Mouse (Mus musculus) liver, embryonic 14.5 days (tissue): ENCODE measurements around the gene Tfcp2l1. TPM values are rescaled to one million over a fixed set of nuclear protein-coding genes. Genes with fewer than 3 reads are reported as not detected.

Source experiments
- ATAC-seq: fragments of 200-750 bp; cut with Nextera tagmentation; 2 replicates; pipeline ENCODE4 v1.8.0; 2017; ENCODE audit warnings: moderate number of reproducible peaks, mild to moderate bottlenecking, moderate library complexity; ENCODE audit not compliant: insufficient read depth
- DNase-seq, 3 experiments: peaks; one replicate each; pipeline ENCODE4 v3.0.0-alpha.2; 2012 to 2013; ENCODE audit warnings: low read depth in 3 of 3, low spot score in 3 of 3
- H3K27ac ChIP-seq: fragments of 300-500 bp; sonication (generic); 2 replicates; pipeline ENCODE4 v1.5.1; 2014; ENCODE audit warnings: moderate library complexity, mild to moderate bottlenecking, control low read depth, inconsistent platforms
- H3K27me3 ChIP-seq: fragments of 300-500 bp; sonication (generic); 2 replicates; pipeline ENCODE4 v1.6.1; 2014; ENCODE audit warnings: mild to moderate bottlenecking, low read length, moderate library complexity; ENCODE audit not compliant: control insufficient read depth, insufficient read depth
- H3K36me3 ChIP-seq: fragments of 300-500 bp; sonication (generic); replicated peaks from 2 replicates; pipeline ENCODE4 v1.6.1; 2014; ENCODE audit warnings: low read depth; ENCODE audit not compliant: control insufficient read depth, insufficient read depth
- H3K4me1 ChIP-seq, 2 experiments: fragments of 200-500 bp in 1 of 2; fragments of 300-500 bp in 1 of 2; sonication (generic) in 1 of 2; replicated peaks; 2 replicates each; pipeline ENCODE4 v1.6.1; 2012 to 2014; ENCODE audit warnings: antibody characterized with exemption in 1 of 2, inconsistent platforms in 1 of 2, low read length in 1 of 2; ENCODE audit not compliant: control insufficient read depth in 2 of 2, insufficient read depth in 2 of 2
- H3K4me2 ChIP-seq: fragments of 300-500 bp; sonication (generic); 2 replicates; pipeline ENCODE4 v1.6.1; 2014; ENCODE audit warnings: low read depth, mild to moderate bottlenecking, control low read depth, moderate library complexity
- H3K4me3 ChIP-seq, 2 experiments: fragments of 200-500 bp in 1 of 2; fragments of 300-500 bp in 1 of 2; sonication (generic) in 1 of 2; 2 replicates each; pipeline ENCODE4 v1.5.1; 2012 to 2014; ENCODE audit warnings: low read depth in 2 of 2, low read length in 2 of 2, mild to moderate bottlenecking in 2 of 2, control low read depth in 1 of 2, inconsistent platforms in 1 of 2, moderate library complexity in 1 of 2; ENCODE audit not compliant: insufficient read depth in 1 of 2
- H3K9ac ChIP-seq: fragments of 300-500 bp; sonication (generic); replicated peaks from 2 replicates; pipeline ENCODE4 v1.6.1; 2014; ENCODE audit warnings: mild to moderate bottlenecking, control low read depth, moderate library complexity
- H3K9me3 ChIP-seq: fragments of 300-500 bp; sonication (generic); 2 replicates; pipeline ENCODE4 v1.6.1; 2016; ENCODE audit warnings: low read length, mixed read lengths; ENCODE audit not compliant: control insufficient read depth
- CTCF ChIP-seq: IDR thresholded peaks from 2 replicates; pipeline ENCODE4 v1.5.1; 2016; ENCODE audit warnings: antibody characterized with exemption, low read depth, control low read depth
- EP300 ChIP-seq: IDR thresholded peaks from 2 replicates; pipeline ENCODE4 v1.6.1; 2016; ENCODE audit warnings: antibody characterized with exemption, low read depth
- WGBS: fragments of 180-500 bp; shearing (Covaris S2); extraction: QIAGEN DNeasy Blood & Tissue Kit; methylation state at CpG from one replicate; pipeline ENCODE4 v1.1.7; 2014; ENCODE audit not compliant: insufficient replicate concordance; 5-methylcytosine and 5-hydroxymethylcytosine counted together
- polyA plus RNA-seq, 2 experiments: library from polyadenylated mRNA; depleted of rRNA in 1 of 2; stranded (reverse) in 1 of 2; unstranded in 1 of 2; fragments of >200 nt; fragmentation: Nextera tagmentation in 1 of 2; extraction: Ambion mirVana in 1 of 2; gene quantifications; 2 replicates each; pipeline versions ENCODE4 v1.2.1 to v1.2.3; 2012 to 2014

The Tfcp2l1 gene
- polyA plus RNA-seq, 2 experiments, result 0.94 to 1.2 TPM

- WGBS, result 61% methylated on average over 10 of the region's 10 CpGs
- no peak for ATAC-seq
- H3K4me2 ChIP-seq, result no peak overlapping the region
Observed at GRCm38 (mm10) chr1:118687726-118688125, 60.0 kb downstream of the Tfcp2l1 start.

GRCm38 (mm10) chr1:118689830-118690229 lies 62.1 kb downstream of the Tfcp2l1 start:
- Histone ChIP-seq H3K4me2 (no peak overlapping the region), H3K36me3 (no peaks in the 10 kb centered on the region), H3K9ac (no peak overlapping the region), H3K27ac (no peak overlapping the region), H3K9me3 (no peaks in the 10 kb centered on the region), H3K4me3 (no peak overlapping the region), H3K4me1 (no peaks in the 10 kb centered on the region), H3K27me3 (no peaks in the 10 kb centered on the region)
- no peak for DNase-seq
- no peak for ATAC-seq
- WGBS, result 43% methylated on average over 5 of the region's 5 CpGs
- TF ChIP-seq CTCF, result no peak
- no peak for TF ChIP-seq EP300

More at GRCm38 (mm10) chr1:118687726-118688125, 60.0 kb downstream of the Tfcp2l1 start:
- H3K9me3 ChIP-seq, result no peaks in the 10 kb centered on the region
- DNase-seq, result no peak
- no peak overlapping the region for H3K27ac ChIP-seq
- no peak for TF ChIP-seq CTCF
- TF ChIP-seq EP300, result no peak
- no peak overlapping the region for H3K4me3 ChIP-seq
- no peak overlapping the region for H3K9ac ChIP-seq
- no peaks in the 10 kb centered on the region for H3K27me3 ChIP-seq
- no peaks in the 10 kb centered on the region for H3K4me1 ChIP-seq
- H3K36me3 ChIP-seq, result no peaks in the 10 kb centered on the region

DNA sequence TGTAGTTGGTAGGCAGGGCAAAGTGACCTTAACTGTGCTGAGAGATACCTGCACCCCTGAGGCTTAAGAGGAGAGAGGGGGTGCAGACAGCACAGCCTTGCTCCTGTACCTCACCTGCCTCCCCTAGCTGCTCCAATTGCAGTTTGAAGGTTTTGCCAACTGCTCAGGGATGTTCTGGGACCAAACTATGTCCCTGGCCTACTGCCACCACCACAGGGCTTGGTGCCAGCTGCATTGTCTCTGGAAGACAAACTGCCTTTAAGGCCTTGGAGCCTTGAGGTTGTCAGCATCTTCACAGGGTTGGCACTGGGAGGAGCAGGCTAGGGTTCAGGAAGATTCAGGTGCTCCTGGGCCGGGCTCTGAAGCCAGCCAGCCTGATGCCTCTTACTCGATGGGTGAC lies 66.7 kb downstream of the Tfcp2l1 start:
- no peaks in the 10 kb centered on the region for H3K36me3 ChIP-seq
- H3K27me3 ChIP-seq, result no peaks in the 10 kb centered on the region
- TF ChIP-seq CTCF, result no peak
- ATAC-seq (no peak), DNase-seq (no peak)
- H3K4me2 ChIP-seq, result no peak overlapping the region
- H3K4me3 ChIP-seq, result no peak overlapping the region
- H3K4me1 ChIP-seq, result no peaks in the 10 kb centered on the region
- WGBS, result 61% methylated on average over 2 of the region's 2 CpGs
- H3K27ac ChIP-seq, result no peak overlapping the region
- no peak overlapping the region for H3K9ac ChIP-seq
- H3K9me3 ChIP-seq, result no peaks in the 10 kb centered on the region

GRCm38 (mm10) chr1:118697906-118698305 lies 70.2 kb downstream of the Tfcp2l1 start:
- no peaks in the 10 kb centered on the region for H3K27me3 ChIP-seq
- no peaks in the 10 kb centered on the region for H3K36me3 ChIP-seq
- ATAC-seq, result no peak

DNA sequence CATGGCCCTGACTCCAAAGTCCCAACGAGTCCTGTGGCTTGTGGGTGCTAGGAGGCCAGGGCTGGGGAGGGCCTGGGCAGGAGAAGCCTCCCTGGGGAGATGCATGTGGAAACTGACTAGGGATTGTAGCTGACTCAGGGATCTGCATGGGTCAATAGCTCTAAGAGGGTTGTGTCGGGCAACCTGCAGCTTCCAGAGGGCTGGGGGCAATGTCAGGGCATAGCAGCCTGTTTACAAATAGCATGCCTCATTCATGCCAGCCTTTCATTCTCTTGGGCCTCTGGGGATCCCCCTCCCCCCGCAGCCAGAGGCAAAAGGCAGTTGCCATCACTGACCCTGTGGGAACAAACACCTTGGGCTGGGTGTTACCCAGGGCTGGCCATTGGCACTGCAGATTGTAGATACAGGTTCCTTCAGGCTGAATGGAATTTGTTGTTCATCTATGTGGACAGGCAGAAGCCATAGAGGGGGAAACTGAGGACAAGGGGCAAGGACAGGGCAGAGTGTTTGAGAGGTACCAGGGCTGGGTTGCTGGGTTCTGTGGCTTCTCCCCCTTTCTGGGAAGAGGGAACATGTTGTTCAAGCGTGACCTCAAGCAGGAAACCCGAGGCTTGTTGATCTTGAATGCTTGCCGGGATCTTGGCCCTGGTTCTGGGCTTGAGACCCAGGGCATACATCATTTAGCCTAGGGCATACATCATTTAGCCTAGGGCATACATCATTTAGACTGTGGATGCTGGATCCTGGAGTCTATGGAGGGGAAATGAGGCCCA lies 71.6 kb downstream of the Tfcp2l1 start:
- H3K4me3 ChIP-seq, result no peak overlapping the region
- no peak overlapping the region for H3K9ac ChIP-seq
- TF ChIP-seq CTCF (no peak), EP300 (no peak)
- no peak overlapping the region for H3K4me2 ChIP-seq
- no peaks in the 10 kb centered on the region for H3K27me3 ChIP-seq
- H3K27ac ChIP-seq, result no peak overlapping the region
- DNase-seq, result no peak
- H3K4me1 ChIP-seq, result no peaks in the 10 kb centered on the region
- WGBS, result 39% methylated on average over 6 of the region's 6 CpGs
- no peaks in the 10 kb centered on the region for H3K9me3 ChIP-seq
- H3K36me3 ChIP-seq, result no peaks in the 10 kb centered on the region
- no peak for ATAC-seq

More at GRCm38 (mm10) chr1:118697906-118698305, 70.2 kb downstream of the Tfcp2l1 start:
- WGBS, result 48% methylated on average over 6 of the region's 6 CpGs
- H3K4me1 ChIP-seq, result no peaks in the 10 kb centered on the region
- no peak overlapping the region for H3K9ac ChIP-seq
- DNase-seq, result no peak
- H3K27ac ChIP-seq, result no peak overlapping the region
- H3K9me3 ChIP-seq, result no peaks in the 10 kb centered on the region
- TF ChIP-seq EP300 (no peak), CTCF (no peak)
- no peak overlapping the region for H3K4me2 ChIP-seq
- no peak overlapping the region for H3K4me3 ChIP-seq
